Mouse (Mus musculus) adrenal gland, adult 2 months (tissue): ENCODE results near the gene Naa50. TPM values are rescaled to one million over a fixed set of nuclear protein-coding genes. Genes with fewer than 3 reads are reported as not detected.

Experiments
- DNase-seq: peaks from one replicate; pipeline ENCODE4 v3.0.0; 2021
- long read RNA-seq: library from polyadenylated mRNA; stranded (forward); transcript quantifications from one replicate; pipeline ENCODE4 v2.0.0, GENCODE M21; 2021
- polyA plus RNA-seq: library from polyadenylated mRNA; depleted of rRNA; stranded (reverse); fragments of >200 nt; gene quantifications from 2 replicates; pipeline ENCODE4 v1.2.3, GENCODE M21; 2012; rRNA removed
- total RNA-seq, 2 experiments: library from RNA; stranded (reverse); gene quantifications; 2 replicates each; pipeline ENCODE4 v1.2.3; 2021

Naa50 gene
- total RNA-seq (10 to 100 TPM; 73.5 to 81.3 TPM), polyA plus RNA-seq (14.6 and 22.8 TPM in 2 replicates)
- long read RNA-seq, full-length matches to known transcripts, result 52 of 55 reads
- long read RNA-seq, partial matches to known transcripts, result 0 of 55 reads
- long read RNA-seq, other reads (novel, unspliced or antisense), result 3 of 55 reads

GRCm38 (mm10) chr16:44139536-44140185 is at the start of gene Naa50, which contains the start of gene Atp6v1a:
TSS of gene Naa50 (plus strand) at chr16:44139830.
TSS of gene Atp6v1a (minus strand) at chr16:44139705.
- DNase-seq, result peak; percentile 96

- DNase-seq, result no peak
Observed at GRCm38 (mm10) chr16:44099377-44099776, 40.3 kb upstream of the Naa50 start.

- DNase-seq, result no peak
Observed at GRCm38 (mm10) chr16:44101181-44101710, 38.4 kb upstream of the Naa50 start.

- no peak for DNase-seq
Observed at GRCm38 (mm10) chr16:44102925-44103324, 36.7 kb upstream of the Naa50 start.

DNA sequence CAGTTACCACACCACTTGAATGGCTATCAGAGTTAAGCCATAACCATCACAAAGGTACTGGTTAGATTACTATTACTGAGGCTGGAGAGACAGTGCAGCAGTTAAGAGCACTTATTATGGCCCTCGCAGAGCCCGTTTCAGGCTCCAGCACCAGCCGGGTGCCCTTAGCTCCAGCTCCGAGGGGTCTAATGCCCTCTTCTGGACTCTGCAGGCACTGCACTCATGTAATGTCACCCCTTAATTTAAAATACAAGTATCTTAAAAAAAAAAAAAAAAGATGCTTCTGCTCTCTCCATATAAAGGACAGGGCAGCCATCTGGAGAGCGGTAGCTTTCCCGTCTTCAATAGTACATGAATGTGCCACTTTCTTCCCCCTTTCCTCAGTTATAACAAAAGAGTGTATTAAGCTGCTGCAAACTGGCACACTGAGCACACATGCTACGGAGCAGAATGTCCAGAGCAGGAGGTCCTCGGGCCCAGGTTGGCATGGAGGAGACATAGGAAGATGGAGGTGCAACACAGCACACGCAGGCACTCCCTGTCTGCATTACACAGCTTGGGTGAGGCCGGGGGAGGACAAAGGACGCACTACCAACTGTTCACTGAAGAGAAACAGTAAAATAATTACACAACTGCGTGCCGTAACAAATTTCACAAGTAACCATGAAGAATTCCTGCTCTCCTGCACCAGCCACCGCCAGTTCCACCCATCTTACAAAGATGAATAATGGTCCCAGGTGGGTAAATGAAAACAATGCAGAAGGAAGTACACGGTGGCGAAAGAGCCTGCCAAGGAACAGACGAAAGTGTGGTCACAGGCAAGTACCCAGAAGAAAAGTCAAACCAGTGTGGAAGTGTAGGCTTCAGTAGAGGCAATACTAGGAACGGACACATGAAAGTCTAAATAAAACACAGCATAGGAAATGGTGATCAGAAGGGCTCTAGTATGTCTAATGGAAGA is 35.5 kb upstream of the Naa50 start:
- DNase-seq, result no peak

- no peak for DNase-seq
Observed at GRCm38 (mm10) chr16:44105211-44105610, 34.4 kb upstream of the Naa50 start.

- no peak for DNase-seq
Observed at GRCm38 (mm10) chr16:44109002-44109401, 30.6 kb upstream of the Naa50 start.

DNA sequence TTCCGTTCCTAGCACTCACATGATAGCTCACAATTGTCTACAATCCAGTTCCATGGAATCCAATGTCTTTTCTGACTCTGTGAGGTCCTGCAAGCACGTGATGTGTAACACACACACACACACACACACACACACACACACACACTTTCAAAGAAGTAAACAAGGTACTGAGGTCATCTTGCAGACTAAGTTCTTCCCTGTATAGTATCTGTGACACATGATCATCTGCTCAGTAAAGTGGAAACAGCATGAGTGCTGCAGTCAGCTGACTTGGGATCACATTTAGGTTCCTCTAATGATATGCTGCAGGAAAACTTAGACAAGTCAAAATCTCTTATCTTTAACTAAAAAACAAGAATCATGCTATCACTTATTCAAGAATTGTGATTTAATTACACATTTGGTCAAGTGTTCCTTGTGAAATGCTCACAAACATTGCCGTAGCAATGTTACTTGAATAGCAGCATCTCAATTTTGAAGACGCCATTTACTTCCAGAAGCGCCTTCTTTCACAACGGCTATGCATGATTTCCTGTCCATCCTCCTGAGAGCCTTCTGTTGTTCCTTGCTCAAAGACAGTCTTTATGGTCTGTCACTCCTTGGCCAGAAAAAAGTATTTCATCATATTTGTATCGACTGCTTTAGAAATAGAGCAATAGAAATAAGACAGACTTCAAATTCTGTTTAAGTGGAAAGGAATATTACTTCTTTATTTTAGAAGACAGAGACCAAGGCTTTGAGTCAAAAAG is 19.7 kb upstream of the Naa50 start:
- DNase-seq, result no peak

DNA sequence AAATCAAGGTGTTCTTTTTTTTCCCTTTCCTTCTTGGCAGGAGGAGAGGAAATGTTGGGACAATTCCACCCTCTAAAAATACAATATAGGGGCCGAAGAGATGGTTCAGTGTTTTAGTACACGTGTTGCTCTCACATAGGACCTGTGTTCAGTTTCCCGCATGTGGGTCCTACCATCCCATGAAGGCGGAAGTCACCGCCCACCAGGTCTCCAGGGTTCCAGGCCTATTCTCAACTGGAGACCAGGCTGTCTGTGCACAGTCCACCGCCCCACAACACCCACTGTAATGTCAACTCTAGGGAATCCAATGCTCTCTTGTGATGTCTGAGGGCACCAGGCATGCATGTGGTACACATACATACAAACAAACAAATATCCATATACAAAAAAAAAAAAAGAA is 17.5 kb upstream of the Naa50 start:
- DNase-seq, result no peak

- DNase-seq, result no peak
Observed at GRCm38 (mm10) chr16:44122574-44122973, 17.1 kb upstream of the Naa50 start.

GRCm38 (mm10) chr16:44122982-44123725 is 16.5 kb upstream of the Naa50 start:
- DNase-seq, result peak; percentile 60

- no peak for DNase-seq
Observed at GRCm38 (mm10) chr16:44123786-44124185, 15.8 kb upstream of the Naa50 start.

DNA sequence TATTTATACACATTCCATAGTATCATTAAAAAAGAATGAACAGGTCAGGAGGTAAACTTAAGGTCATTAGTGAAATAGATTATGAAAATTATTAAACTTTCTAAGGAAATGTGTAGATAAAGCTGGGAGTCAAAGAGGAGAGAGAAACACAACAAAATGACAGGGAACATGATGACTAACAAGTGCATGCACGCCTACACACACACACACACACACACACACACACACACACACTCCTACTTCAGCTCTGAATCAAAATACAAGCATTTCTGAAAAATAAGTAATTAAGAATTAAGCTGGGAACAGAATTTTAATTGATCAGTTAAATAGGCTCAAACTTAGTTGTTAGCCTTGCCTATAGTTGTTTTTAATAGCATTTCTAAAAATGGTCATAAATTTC is 14.9 kb upstream of the Naa50 start:
- DNase-seq, result no peak

DNA sequence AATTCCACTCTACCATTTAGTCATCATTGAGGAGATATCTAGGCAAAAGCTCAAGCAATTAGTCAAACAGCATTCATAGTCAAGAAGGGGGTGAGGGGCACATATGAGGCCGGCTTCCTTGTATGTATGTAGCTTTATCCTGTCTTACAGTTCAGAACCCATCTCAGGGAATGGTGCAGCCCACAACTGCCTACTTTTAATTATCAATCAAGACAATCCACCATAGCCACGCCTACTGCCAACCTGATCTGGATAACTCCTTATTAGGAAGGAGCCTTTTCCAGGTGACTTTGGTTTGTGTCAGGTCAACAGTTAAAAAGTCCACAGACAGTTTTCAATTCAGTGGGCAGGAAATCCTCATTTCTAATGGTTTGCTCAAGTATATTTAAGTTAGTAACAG is 14.2 kb upstream of the Naa50 start:
- no peak for DNase-seq

DNA sequence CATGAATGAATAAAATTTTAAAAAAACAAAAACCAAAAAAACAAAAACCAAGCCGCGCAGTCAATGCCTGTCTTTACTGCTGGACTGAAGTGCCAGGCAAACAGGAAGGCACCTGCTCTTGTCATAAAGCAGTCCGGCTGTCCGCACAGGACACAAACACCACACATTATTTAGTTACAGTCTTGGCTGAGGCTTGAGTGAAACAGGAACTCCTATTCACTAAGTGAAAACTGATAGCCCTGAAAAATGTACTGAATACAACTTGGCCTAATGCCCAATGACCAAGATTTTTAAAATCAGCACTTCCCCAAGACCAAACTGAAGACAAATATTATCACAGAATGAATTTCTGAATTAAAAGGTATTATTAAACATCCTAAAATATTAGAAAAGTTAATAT is 13.2 kb upstream of the Naa50 start:
- no peak for DNase-seq

DNA sequence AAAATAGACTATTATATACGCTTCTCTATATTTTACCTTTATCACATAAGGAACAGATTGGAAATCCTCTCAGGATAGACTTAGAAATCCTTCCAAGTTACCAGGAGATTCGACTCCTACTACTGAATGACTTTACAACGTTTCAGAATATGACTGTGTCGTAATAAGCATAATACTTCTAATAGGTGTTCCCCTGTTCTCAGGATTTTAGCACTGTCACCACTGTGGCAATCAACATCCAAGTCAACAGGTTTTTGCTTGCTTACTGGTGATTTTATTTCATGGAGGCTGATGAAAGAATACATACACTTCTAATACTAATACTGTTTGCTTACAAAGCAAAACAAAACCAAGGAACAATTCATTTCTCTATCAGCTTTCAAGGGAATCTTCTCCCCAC is 7.3 kb upstream of the Naa50 start:
- DNase-seq, result no peak

GRCm38 (mm10) chr16:44133187-44133586 is 6.4 kb upstream of the Naa50 start:
- no peak for DNase-seq

DNA sequence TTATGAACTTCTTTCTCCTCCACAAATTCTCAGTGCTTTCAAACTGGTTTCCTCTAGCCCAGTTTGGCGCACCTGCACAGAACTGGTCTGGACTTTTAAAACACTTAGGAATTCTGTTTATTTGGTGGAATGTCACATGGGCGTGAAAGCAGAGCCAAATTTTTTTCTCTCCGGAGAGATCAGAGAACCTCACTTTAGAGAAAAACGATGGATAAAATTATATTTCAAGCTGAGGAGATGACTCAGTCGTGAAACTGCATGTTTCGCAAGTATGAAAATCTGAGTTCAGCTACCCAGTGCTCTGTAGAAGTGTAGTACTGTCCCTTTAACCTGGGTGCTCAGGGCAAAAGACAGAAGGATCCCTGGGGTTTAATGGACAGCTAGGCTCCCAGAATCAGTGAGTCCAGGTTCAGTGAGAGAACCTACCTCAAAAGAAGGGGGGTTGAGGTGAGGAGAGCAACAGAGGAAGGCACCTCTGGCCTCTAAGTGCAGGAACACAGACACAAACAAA is 3.1 kb upstream of the Naa50 start:
- peak; percentile 41 for DNase-seq

GRCm38 (mm10) chr16:44138377-44138978 is 1.2 kb upstream of the Naa50 start:
- DNase-seq, result peak; percentile 36

- DNase-seq, result peak; percentile 92
Observed at GRCm38 (mm10) chr16:44138979-44139535, 573 bp upstream of the Naa50 start.
